Mouse (Mus musculus): ENCODE measurements around the gene Chadl. TPM values are rescaled to one million over a fixed set of nuclear protein-coding genes. Genes with fewer than 3 reads are reported as not detected.

The Chadl gene
- polyA plus RNA-seq, 1 experiment from 2014 or later: 38.2 TPM

DNA sequence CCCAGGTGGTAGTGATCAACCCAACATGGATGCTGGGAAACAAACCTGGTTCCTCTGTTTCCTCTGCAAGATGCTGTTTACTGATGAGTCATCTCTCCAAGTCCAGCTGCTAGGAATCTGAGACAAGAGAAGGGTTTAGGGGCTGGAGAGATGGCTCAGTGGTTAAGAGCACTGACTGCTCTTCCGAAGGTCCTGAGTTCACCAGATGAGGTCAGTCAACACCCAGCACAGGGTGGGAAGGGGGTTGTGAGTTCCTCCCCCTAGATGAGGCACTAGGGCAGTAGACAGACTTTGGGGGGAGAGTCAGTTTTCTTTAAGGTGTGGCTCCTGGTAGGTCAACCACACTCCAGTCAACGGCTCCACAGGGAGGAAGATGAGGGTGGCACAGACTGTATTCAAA, 35.4 kb downstream of the Chadl start:
- Histone ChIP-seq H3K4me2 (no peak overlapping the region), H3K4me1 (replicated peaks) (peaks cover 11% of the 10 kb centered on the region), H3K27me3 (no peaks in the 10 kb centered on the region), H3K36me3 (no peaks in the 10 kb centered on the region), H3K4me3 (no peak overlapping the region), H3K9me3 (no peaks in the 10 kb centered on the region), H3K27ac (replicated peaks) (no peak overlapping the region), H3K9ac (no peak overlapping the region)
- WGBS: 88% methylated on average over 2 of the region's 2 CpGs
- ATAC-seq (ENCODE audit: low FRiP score, low read depth): no peak

DNA sequence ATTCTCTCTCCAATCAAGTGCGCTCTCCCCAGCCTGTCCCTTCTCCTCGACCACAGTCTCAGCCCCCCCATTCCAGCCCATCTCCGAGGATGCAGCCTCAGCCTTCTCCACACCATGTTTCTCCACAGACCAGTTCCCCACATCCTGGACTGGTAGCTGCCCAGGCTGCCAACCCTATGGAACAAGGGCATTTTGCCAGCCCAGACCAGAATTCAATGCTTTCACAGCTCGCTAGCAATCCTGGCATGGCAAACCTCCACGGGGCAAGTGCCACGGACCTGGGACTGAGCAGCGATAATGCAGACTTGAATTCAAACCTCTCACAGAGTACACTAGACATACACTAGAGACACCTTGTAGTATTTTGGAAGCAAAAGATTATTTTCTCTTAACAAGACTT, 46.5 kb downstream of the Chadl start:
- Histone ChIP-seq H3K9me3 (no peaks in the 10 kb centered on the region), H3K9ac (no peak overlapping the region), H3K4me1 (replicated peaks) (no peaks in the 10 kb centered on the region), H3K27ac (replicated peaks) (no peak overlapping the region), H3K4me3 (no peak overlapping the region), H3K36me3 (peaks cover 56% of the 10 kb centered on the region), H3K27me3 (no peaks in the 10 kb centered on the region), H3K4me2 (no peak overlapping the region)
- 80% methylated on average over 7 of the region's 7 CpGs for WGBS
- no peak for ATAC-seq (ENCODE audit: low FRiP score, low read depth)

DNA sequence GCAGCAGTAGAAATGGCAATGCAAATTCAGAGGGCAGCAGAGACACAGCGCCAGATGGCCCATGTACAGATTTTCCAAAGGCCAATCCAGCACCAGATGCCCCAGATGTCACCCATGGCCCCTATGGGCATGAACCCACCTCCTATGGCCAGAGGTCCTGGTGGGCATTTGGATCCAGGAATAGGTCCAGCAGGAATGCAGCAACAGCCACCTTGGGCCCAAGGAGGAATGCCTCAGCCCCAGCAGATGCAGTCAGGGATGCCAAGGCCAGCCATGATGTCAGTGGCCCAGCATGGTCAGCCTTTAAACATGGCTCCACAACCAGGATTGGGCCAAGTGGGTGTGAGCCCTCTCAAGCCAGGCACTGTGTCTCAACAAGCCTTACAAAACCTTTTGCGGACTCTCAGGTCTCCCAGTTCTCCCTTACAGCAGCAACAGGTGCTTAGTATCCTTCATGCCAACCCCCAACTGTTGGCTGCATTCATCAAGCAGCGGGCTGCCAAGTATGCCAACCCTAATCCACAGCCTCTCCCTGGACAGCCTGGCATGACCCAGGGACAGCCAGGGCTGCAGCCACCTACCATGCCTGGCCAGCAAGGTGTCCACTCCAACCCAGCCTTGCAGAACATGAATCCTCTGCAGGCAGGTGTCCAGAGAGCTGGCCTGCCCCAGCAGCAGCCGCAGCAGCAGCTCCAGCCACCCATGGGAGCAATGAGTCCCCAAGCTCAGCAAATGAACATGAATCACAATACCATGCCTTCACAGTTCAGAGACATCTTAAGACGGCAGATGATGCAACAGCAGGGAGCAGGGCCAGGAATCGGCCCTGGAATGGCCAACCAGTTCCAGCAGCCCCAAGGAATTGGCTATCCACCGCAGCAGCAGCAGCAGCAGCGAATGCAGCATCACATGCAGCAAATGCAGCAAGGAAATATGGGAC, 47.3 kb downstream of the Chadl start:
- no peak for ATAC-seq (ENCODE audit: low FRiP score, low read depth)
- 87% methylated on average over 8 of the region's 8 CpGs for WGBS
- H3K36me3 ChIP-seq: peaks cover 64% of the 10 kb centered on the region

More for the DNA sequence above, 47.3 kb downstream of the Chadl start:
- Histone ChIP-seq H3K27me3 (no peaks in the 10 kb centered on the region), H3K9me3 (no peaks in the 10 kb centered on the region), H3K9ac (no peak overlapping the region), H3K4me3 (no peak overlapping the region), H3K27ac (replicated peaks) (no peak overlapping the region), H3K4me1 (replicated peaks) (no peaks in the 10 kb centered on the region), H3K4me2 (no peak overlapping the region)

Other genes starting within 250 kb of the Chadl start
- 378 and 408 TPM in 2 replicates for gene Rbx1, start 231.0 kb downstream of the Chadl start, polyA plus RNA-seq (2015; fragmentation: Nextera tagmentation; extraction: Ambion mirVana)
- 19.5 and 21.9 TPM in 2 replicates for gene Ep300, start 111.9 kb downstream of the Chadl start, polyA plus RNA-seq (2015; fragmentation: Nextera tagmentation; extraction: Ambion mirVana)
- 27.6 and 32.7 TPM in 2 replicates for gene L3mbtl2, start 33.4 kb downstream of the Chadl start, polyA plus RNA-seq (2015; fragmentation: Nextera tagmentation; extraction: Ambion mirVana)
- gene Zc3h7b, start 47.8 kb upstream of the Chadl start, polyA plus RNA-seq (2015; fragmentation: Nextera tagmentation; extraction: Ambion mirVana): 47.6 and 49.8 TPM in 2 replicates
- gene Rangap1, start 48.2 kb upstream of the Chadl start, polyA plus RNA-seq (2015; fragmentation: Nextera tagmentation; extraction: Ambion mirVana): 154 and 157 TPM in 2 replicates
- gene Tef, start 105.1 kb upstream of the Chadl start, polyA plus RNA-seq (2015; fragmentation: Nextera tagmentation; extraction: Ambion mirVana): 23.7 and 25.3 TPM in 2 replicates
- 17.4 and 17.7 TPM in 2 replicates for gene Tob2, start 161.5 kb upstream of the Chadl start, polyA plus RNA-seq (2015; fragmentation: Nextera tagmentation; extraction: Ambion mirVana)
- 119 and 123 TPM in 2 replicates for gene Phf5a, start 174.6 kb upstream of the Chadl start, polyA plus RNA-seq (2015; fragmentation: Nextera tagmentation; extraction: Ambion mirVana)
- gene Aco2, start 175.0 kb upstream of the Chadl start, polyA plus RNA-seq (2015; fragmentation: Nextera tagmentation; extraction: Ambion mirVana): 282 and 287 TPM in 2 replicates
- 87.3 and 92.0 TPM in 2 replicates for gene Polr3h, start 229.0 kb upstream of the Chadl start, polyA plus RNA-seq (2015; fragmentation: Nextera tagmentation; extraction: Ambion mirVana)
- gene Csdc2, start 239.5 kb upstream of the Chadl start, polyA plus RNA-seq (2015; fragmentation: Nextera tagmentation; extraction: Ambion mirVana): 213 and 253 TPM in 2 replicates

All from hindbrain, embryonic 15.5 days (tissue).